Mouse (Mus musculus) skeletal muscle tissue, postnatal 0 days (tissue): ENCODE measurements around the gene Gm128. TPM values are rescaled to one million over a fixed set of nuclear protein-coding genes. Genes with fewer than 3 reads are reported as not detected.

Source experiments
- polyA plus RNA-seq: library from polyadenylated mRNA; unstranded; fragments of >200 nt; fragmentation: Nextera tagmentation; extraction: Ambion mirVana; gene quantifications from 2 replicates; pipeline ENCODE4 v1.2.1, GENCODE M21; 2015

The Gm128 gene
- polyA plus RNA-seq, result 0.13 and 0.23 TPM in 2 replicates

GRCm38 (mm10) chr3:95241498-95241897 lies at the start of gene Gm128:
TSS of gene Gm128 (minus strand) at chr3:95241598.

GRCm38 (mm10) chr3:95281216-95282126 lies 40.1 kb upstream of the Gm128 start, which contains the start of the genes Mindy1 and Prune1:
TSS of gene Mindy1 (plus strand) at chr3:95281345.
TSS of gene Prune1 (minus strand) at chr3:95282076.

GRCm38 (mm10) chr3:95250783-95251424 lies 9.5 kb upstream of the Gm128 start, which contains the start of gene Bnipl:
TSS of gene Bnipl (minus strand) at chr3:95251193.

GRCm38 (mm10) chr3:95231298-95232221 lies 9.8 kb downstream of the Gm128 start, which contains the start of gene Mllt11:
TSS of gene Mllt11 (minus strand) at chr3:95232171.

GRCm38 (mm10) chr3:95228148-95228893 lies 13.1 kb downstream of the Gm128 start, which contains the start of gene Cdc42se1:
TSS of gene Cdc42se1 (plus strand) at chr3:95228732.

GRCm38 (mm10) chr3:95217255-95218134 lies 23.9 kb downstream of the Gm128 start, which contains the start of gene Gabpb2:
TSS of gene Gabpb2 (minus strand) at chr3:95217916.

Other genes with a start within 250 kb of the Gm128 start
- 8.7 and 8.9 TPM in 2 replicates for gene Zfp687, start 226.2 kb downstream of the Gm128 start, polyA plus RNA-seq
- gene Psmd4, start 199.0 kb downstream of the Gm128 start, polyA plus RNA-seq, result 239 and 251 TPM in 2 replicates
- gene Pip5k1a, start 134.7 kb downstream of the Gm128 start, polyA plus RNA-seq, result 11.1 and 11.3 TPM in 2 replicates
- 70.5 and 72.7 TPM in 2 replicates for gene Vps72, start 130.6 kb downstream of the Gm128 start, polyA plus RNA-seq
- 226 and 267 TPM in 2 replicates for gene Tmod4, start 117.1 kb downstream of the Gm128 start, polyA plus RNA-seq
- 61.6 and 62.7 TPM in 2 replicates for gene Scnm1, start 107.6 kb downstream of the Gm128 start, polyA plus RNA-seq
- 11.3 and 11.4 TPM in 2 replicates for gene Lysmd1, start 107.5 kb downstream of the Gm128 start, polyA plus RNA-seq
- gene Tnfaip8l2, start 99.2 kb downstream of the Gm128 start, polyA plus RNA-seq, result 6.2 and 9.2 TPM in 2 replicates
- gene Sema6c, start 81.1 kb downstream of the Gm128 start, polyA plus RNA-seq, result 13.3 and 17.6 TPM in 2 replicates
- 3.7 and 4.0 TPM in 2 replicates for gene Gabpb2, start 23.7 kb downstream of the Gm128 start, polyA plus RNA-seq
- 42.7 and 52.8 TPM in 2 replicates for gene Cdc42se1, start 12.9 kb downstream of the Gm128 start, polyA plus RNA-seq
- 19.1 and 23.1 TPM in 2 replicates for gene Mllt11, start 9.4 kb downstream of the Gm128 start, polyA plus RNA-seq
- gene Bnipl, start 9.6 kb upstream of the Gm128 start, polyA plus RNA-seq, result 0.68 TPM in 1 of 2 replicates, not detected in the other
- 29.2 and 32.7 TPM in 2 replicates for gene Mindy1, start 39.7 kb upstream of the Gm128 start, polyA plus RNA-seq
- gene Prune1, start 40.5 kb upstream of the Gm128 start, polyA plus RNA-seq, result 68.2 and 79.3 TPM in 2 replicates
- gene Anxa9, start 65.6 kb upstream of the Gm128 start, polyA plus RNA-seq, result 0.45 and 1.9 TPM in 2 replicates
- gene Cers2, start 73.2 kb upstream of the Gm128 start, polyA plus RNA-seq, result 62.6 and 73.1 TPM in 2 replicates
- 9.6 and 10.0 TPM in 2 replicates for gene Setdb1, start 115.6 kb upstream of the Gm128 start, polyA plus RNA-seq
- not detected in 2 replicates for gene 4930558C23Rik, start 161.2 kb upstream of the Gm128 start, polyA plus RNA-seq
- 19.9 and 21.1 TPM in 2 replicates for gene Arnt, start 192.8 kb upstream of the Gm128 start, polyA plus RNA-seq